Mouse (Mus musculus) midbrain, postnatal 0 days (tissue): ENCODE results near the gene Olfr78. TPM values are rescaled to one million over a fixed set of nuclear protein-coding genes. Genes with fewer than 3 reads are reported as not detected.

ENCODE experiments used
- ATAC-seq: fragments of 200-750 bp; cut with Nextera tagmentation; 2 replicates; pipeline ENCODE4 v1.8.0; 2017; ENCODE audit warnings: moderate number of reproducible peaks, mild to moderate bottlenecking, moderate TSS enrichment, moderate library complexity; ENCODE audit not compliant: low FRiP score
- DNase-seq: peaks from one replicate; pipeline ENCODE4 v3.0.0-alpha.2; 2015; ENCODE audit warnings: low spot score
- H3K27ac ChIP-seq: fragments of 300-500 bp; sonication (generic); 2 replicates; pipeline ENCODE4 v1.5.1; 2014; ENCODE audit warnings: low read depth, mild to moderate bottlenecking, low read length, mixed read lengths
- H3K27me3 ChIP-seq: fragments of 300-500 bp; sonication (generic); 2 replicates; pipeline ENCODE4 v1.6.1; 2014; ENCODE audit warnings: low read length, control low read depth, mixed read lengths; ENCODE audit not compliant: insufficient read depth
- H3K36me3 ChIP-seq: fragments of 300-500 bp; sonication (generic); 2 replicates; pipeline ENCODE4 v1.6.1; 2014; ENCODE audit warnings: low read length, control low read depth, mixed read lengths; ENCODE audit not compliant: insufficient read depth
- H3K4me1 ChIP-seq: fragments of 300-500 bp; sonication (generic); 2 replicates; pipeline ENCODE4 v1.6.1; 2014; ENCODE audit warnings: mild to moderate bottlenecking, control low read depth, antibody characterized with exemption, low read length, mixed read lengths; ENCODE audit not compliant: insufficient read depth
- H3K4me2 ChIP-seq: fragments of 300-500 bp; sonication (generic); 2 replicates; pipeline ENCODE4 v1.6.1; 2014; ENCODE audit warnings: low read depth, mild to moderate bottlenecking, low read length, mixed read lengths; ENCODE audit not compliant: poor library complexity, severe bottlenecking
- H3K4me3 ChIP-seq: fragments of 300-500 bp; sonication (generic); 2 replicates; pipeline ENCODE4 v1.5.1; 2014; ENCODE audit warnings: low read depth, mild to moderate bottlenecking, low read length, moderate library complexity
- H3K9ac ChIP-seq: fragments of 300-500 bp; sonication (generic); replicated peaks from 2 replicates; pipeline ENCODE4 v1.6.1; 2014; ENCODE audit warnings: mild to moderate bottlenecking, low read length, moderate library complexity, mixed read lengths; ENCODE audit not compliant: poor library complexity, severe bottlenecking
- H3K9me3 ChIP-seq: fragments of 300-500 bp; sonication (generic); 2 replicates; pipeline ENCODE4 v1.6.1; 2016; ENCODE audit warnings: low read length, control low read depth
- CTCF ChIP-seq: IDR thresholded peaks from 2 replicates; pipeline ENCODE4 v1.5.1; 2016; ENCODE audit warnings: antibody characterized with exemption, mild to moderate bottlenecking
- WGBS: fragments of 180-500 bp; shearing (Covaris S2); extraction: QIAGEN DNeasy Blood & Tissue Kit; methylation state at CpG from one replicate; pipeline ENCODE4 v1.1.7; 2014; 5-methylcytosine and 5-hydroxymethylcytosine counted together
- polyA plus RNA-seq: library from polyadenylated mRNA; unstranded; fragments of >200 nt; fragmentation: Nextera tagmentation; extraction: Ambion mirVana; gene quantifications from 2 replicates; pipeline ENCODE4 v1.2.1, GENCODE M21; 2015
- total RNA-seq: library from RNA; depleted of rRNA; stranded (reverse); fragments of >200 nt; gene quantifications from 2 replicates; pipeline ENCODE4 v1.2.3, GENCODE M21; 2014; rRNA removed

The Olfr78 gene
- total RNA-seq (not detected in 2 replicates), polyA plus RNA-seq (0.09 and 0.10 TPM in 2 replicates)

DNA sequence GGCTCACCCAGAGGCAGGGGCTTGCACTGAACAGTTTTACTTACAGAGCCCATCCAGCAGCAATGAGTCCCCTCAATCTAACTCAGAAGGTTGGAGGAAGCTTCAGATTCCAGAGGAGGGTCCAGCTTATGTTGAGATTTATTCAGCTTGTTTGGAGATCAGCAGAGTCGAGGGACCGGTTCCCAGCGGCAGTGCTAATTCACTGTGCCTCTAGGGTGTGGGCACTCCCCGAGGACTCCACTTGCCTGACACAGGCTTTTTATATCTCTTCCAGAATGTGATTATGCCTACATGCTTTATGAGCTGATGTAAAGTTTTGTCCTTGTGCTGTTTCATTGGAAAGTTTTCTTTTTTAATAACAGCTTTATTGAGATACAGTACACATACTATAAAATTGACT, at the start of gene Olfr78, which contains the start of gene Olfr560:
Olfr78 (minus strand) TSS at position 206 of the 400 bp plus-strand sequence.
Olfr560 (minus strand) TSS at position 101 of the 400 bp plus-strand sequence.
- H3K27me3 ChIP-seq = no peaks in the 10 kb centered on the region
- no peaks in the 10 kb centered on the region for H3K9me3 ChIP-seq
- H3K36me3 ChIP-seq = no peaks in the 10 kb centered on the region
- H3K27ac ChIP-seq = no peak within 1 kb of the TSS
- 73% methylated on average over 4 of the region's 4 CpGs for WGBS
- no peak within 1 kb of the TSS for H3K9ac ChIP-seq
- no peak for ATAC-seq
- H3K4me2 ChIP-seq = no peak within 1 kb of the TSS
- DNase-seq = no peak
- no peak for TF ChIP-seq CTCF
- H3K4me3 ChIP-seq = no peak within 1 kb of the TSS
- no peaks in the 10 kb centered on the region for H3K4me1 ChIP-seq

DNA sequence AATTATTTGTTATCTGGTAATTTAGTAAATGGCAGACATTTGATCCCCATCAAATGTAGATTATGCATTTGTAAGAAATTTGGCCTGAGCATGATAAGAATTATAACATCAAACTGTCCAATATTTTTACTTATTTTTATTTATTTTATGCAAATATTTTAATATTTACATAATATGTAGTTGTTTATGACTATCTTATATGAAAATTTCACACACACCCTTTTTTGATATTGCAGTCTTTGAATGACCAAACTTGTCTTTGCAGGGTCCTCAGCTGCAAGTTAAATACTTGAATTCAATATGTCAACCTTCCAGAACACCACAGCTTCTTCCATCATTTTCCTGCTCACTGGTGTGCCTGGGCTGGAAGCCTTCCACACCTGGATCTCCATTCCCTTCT, 43.9 kb upstream of the Olfr78 start, which contains the start of gene Olfr564:
Olfr564 (plus strand) TSS at position 301 of the 400 bp plus-strand sequence.
- TF ChIP-seq CTCF = no peak
- no peak for ATAC-seq

DNA sequence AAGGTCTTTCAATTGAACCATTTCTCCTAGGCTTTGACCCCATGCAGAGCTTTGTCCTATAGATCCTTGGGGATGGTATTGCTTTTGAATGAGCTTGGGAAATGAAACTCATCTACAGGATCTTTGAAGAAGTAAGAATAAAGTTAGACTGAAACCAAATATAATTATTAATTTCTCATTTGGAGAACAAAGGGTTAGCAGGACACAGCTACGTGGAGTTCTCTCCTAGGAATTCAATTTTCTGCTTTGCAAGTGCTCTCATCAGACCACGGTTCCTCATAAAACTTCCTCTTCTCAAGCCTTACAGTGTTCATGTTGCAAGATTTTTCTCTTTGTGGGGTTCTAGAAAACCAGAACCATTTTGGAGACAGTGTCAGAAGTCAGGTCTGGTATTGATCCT, 11.7 kb upstream of the Olfr78 start, which contains the start of gene Olfr561:
Olfr561 (plus strand) TSS at position 301 of the 400 bp plus-strand sequence.
- DNase-seq = no peak
- no peak within 1 kb of the TSS for H3K4me3 ChIP-seq
- no peak within 1 kb of the TSS for H3K9ac ChIP-seq
- WGBS = 86% methylated on average over 2 of the region's 2 CpGs
- no peak within 1 kb of the TSS for H3K27ac ChIP-seq
- no peak for TF ChIP-seq CTCF
- no peaks in the 10 kb centered on the region for H3K9me3 ChIP-seq
- H3K36me3 ChIP-seq = no peaks in the 10 kb centered on the region
- no peak for ATAC-seq
- H3K4me2 ChIP-seq = no peak within 1 kb of the TSS
- H3K4me1 ChIP-seq = no peaks in the 10 kb centered on the region
- no peaks in the 10 kb centered on the region for H3K27me3 ChIP-seq

More for the DNA sequence above, 43.9 kb upstream of the Olfr78 start, which contains the start of gene Olfr564:
- Histone ChIP-seq H3K36me3 (no peaks in the 10 kb centered on the region), H3K4me1 (no peaks in the 10 kb centered on the region), H3K4me2 (no peak within 1 kb of the TSS), H3K4me3 (no peak within 1 kb of the TSS), H3K9me3 (no peaks in the 10 kb centered on the region), H3K27ac (no peak within 1 kb of the TSS), H3K27me3 (no peaks in the 10 kb centered on the region), H3K9ac (no peak within 1 kb of the TSS)
- DNase-seq = no peak

DNA sequence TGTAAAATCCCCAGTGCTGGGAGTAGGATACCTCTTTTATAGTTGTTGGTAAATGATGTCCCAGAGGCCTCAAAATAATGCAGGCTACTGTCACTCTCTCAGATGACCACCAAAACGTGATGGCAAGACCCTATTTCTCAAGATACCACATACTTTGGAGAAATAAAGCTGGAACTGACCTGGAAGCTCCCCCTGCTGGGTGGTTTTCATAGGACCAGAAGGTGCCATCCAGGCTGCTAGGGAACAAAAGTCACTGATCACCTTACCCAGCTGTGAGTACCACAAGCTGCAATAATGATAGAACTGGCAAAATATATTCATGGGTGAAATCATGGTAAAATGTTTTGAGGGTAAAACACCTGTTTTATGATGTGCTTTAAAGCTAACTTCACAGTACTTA, 7.2 kb downstream of the Olfr78 start:
- H3K36me3 ChIP-seq = no peaks in the 10 kb centered on the region
- no peak overlapping the region for H3K9ac ChIP-seq
- no peaks in the 10 kb centered on the region for H3K4me1 ChIP-seq
- no peak overlapping the region for H3K27ac ChIP-seq
- ATAC-seq = no peak
- DNase-seq = no peak
- no peaks in the 10 kb centered on the region for H3K27me3 ChIP-seq
- H3K4me3 ChIP-seq = no peak overlapping the region
- peak; percentile 32; the same call in 1 of the 2 replicates for TF ChIP-seq CTCF
- H3K9me3 ChIP-seq = no peaks in the 10 kb centered on the region
- 28% methylated on average over 1 of the region's 1 CpGs for WGBS
- H3K4me2 ChIP-seq = no peak overlapping the region

DNA sequence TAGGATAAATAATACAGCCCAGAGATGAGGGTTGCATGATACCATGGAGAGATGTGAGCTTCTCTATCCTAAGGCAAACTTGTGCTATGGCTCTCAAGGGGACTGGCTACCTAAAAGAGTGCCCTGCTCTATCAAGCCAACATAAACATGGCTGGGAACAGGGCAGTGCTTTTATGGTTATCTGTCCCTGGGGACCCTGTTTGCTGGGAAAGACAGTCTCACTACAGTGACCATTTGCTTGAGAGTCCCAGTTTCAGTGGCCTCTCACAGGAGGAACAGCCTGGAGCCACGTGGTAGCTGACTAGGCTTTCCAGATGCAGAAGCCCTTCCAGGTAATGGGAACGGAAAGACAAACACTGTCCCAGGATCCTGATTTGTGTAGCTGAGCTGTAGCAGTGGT, 21.6 kb downstream of the Olfr78 start:
- Histone ChIP-seq H3K27ac (no peak overlapping the region), H3K9ac (no peak overlapping the region), H3K4me2 (no peak overlapping the region), H3K9me3 (no peaks in the 10 kb centered on the region), H3K4me1 (no peaks in the 10 kb centered on the region), H3K27me3 (no peaks in the 10 kb centered on the region), H3K4me3 (no peak overlapping the region), H3K36me3 (no peaks in the 10 kb centered on the region)
- 71% methylated on average over 2 of the region's 2 CpGs for WGBS
- DNase-seq (no peak), ATAC-seq (no peak)
- TF ChIP-seq CTCF = no peak

DNA sequence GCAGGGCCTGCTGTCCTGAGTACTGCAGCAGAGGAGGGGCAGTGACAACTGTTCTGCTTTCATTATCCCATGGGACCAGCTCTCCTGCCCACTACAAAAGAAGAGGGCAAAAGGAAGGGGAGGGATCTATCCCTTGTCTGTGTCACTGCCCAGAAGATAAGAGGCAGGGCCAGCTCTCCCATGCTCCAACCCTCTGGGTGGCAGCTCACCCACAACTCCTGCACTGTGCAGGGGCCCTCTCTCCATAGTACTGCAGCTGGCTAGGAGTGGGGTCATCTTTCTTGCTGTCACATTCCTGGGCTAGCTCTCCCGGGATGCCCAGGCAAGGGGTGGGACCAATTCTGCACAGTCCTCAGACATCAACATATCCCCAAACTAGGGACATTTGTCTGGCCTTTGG, 25.5 kb downstream of the Olfr78 start:
- Histone ChIP-seq H3K27ac (no peak overlapping the region), H3K9me3 (no peaks in the 10 kb centered on the region), H3K4me1 (no peaks in the 10 kb centered on the region), H3K27me3 (no peaks in the 10 kb centered on the region), H3K9ac (no peak overlapping the region), H3K36me3 (no peaks in the 10 kb centered on the region), H3K4me3 (no peak overlapping the region), H3K4me2 (no peak overlapping the region)
- DNase-seq (no peak), ATAC-seq (no peak)
- 80% methylated on average over 1 of the region's 1 CpGs for WGBS
- TF ChIP-seq CTCF = no peak
